ENCODE assay signal across 9 mouse cellular contexts in genomic region chr10:93163711-93164488, GRCm38 (mm10). TPM values are rescaled to one million over a fixed set of nuclear protein-coding genes. Genes with fewer than 3 reads are reported as not detected.
A peak's percentile ranks its signal among the peaks of the same experiment; 100 is the strongest.
DNase-seq lines count a peak whose midpoint lies in the region; ATAC-seq and TF ChIP-seq lines count a peak whose summit lies in the region.
"Had no signal": no experiment of that assay in that cellular context is flagged by ENCODE, and none has a peak within 500 bp of the region (broad histone marks: within the 10 kb centered on the region; RNA-seq: fewer than 3 reads in every experiment).

No protein-coding gene starts in this region.

- no peak for TF ChIP-seq EP300 in liver, postnatal 0 days (IDR thresholded peaks at IDR 0.05; ENCODE audit: low read depth)

- ATAC-seq in heart, embryonic 15.5 days (replicated peaks; ENCODE audit: insufficient number of reproducible peaks, insufficient read depth, low FRiP score, low read depth): no peak
- ATAC-seq in liver, postnatal 0 days: no peak
- ATAC-seq: intestine, embryonic 16.5 days had no signal

- TF ChIP-seq CTCF in cortical plate, adult 2 months (IDR thresholded peaks at IDR 0.05; ENCODE audit: extremely low read depth, insufficient read depth, low read length): no peak
- TF ChIP-seq CTCF in liver, postnatal 0 days (IDR thresholded peaks at IDR 0.05; ENCODE audit: low read depth): no peak

- no peak overlapping the region for H3K4me2 ChIP-seq in heart, embryonic 15.5 days
- H3K4me2 ChIP-seq in liver, postnatal 0 days (ENCODE audit: low read depth, low read length): peak overlapping the region; percentile 45

- peaks cover 37% of the 10 kb centered on the region for H3K4me1 ChIP-seq in heart, embryonic 15.5 days (replicated peaks)
- H3K4me1 ChIP-seq in cortical plate, adult 2 months (ENCODE audit: control insufficient read depth, insufficient read depth, low read length): peaks cover 12% of the 10 kb centered on the region; the same call in 1 of the 2 replicates
- peaks cover 44% of the 10 kb centered on the region for H3K4me1 ChIP-seq in liver, postnatal 0 days (ENCODE audit: insufficient read depth)

- H3K36me3 ChIP-seq in heart, embryonic 15.5 days: no peaks in the 10 kb centered on the region
- H3K36me3 ChIP-seq in liver, postnatal 0 days (replicated peaks; ENCODE audit: insufficient read depth, low read length): no peaks in the 10 kb centered on the region

- no peak overlapping the region for H3K9ac ChIP-seq in heart, embryonic 15.5 days
- H3K9ac ChIP-seq in liver, postnatal 0 days (replicated peaks): 0 out of 2 replicates have a peak overlapping the region, but pooled peaks have one; percentile 14
- H3K9ac ChIP-seq: lung, embryonic 14.5 days had no signal

- H3K9me3 ChIP-seq in heart, embryonic 15.5 days (replicated peaks): no peaks in the 10 kb centered on the region
- H3K9me3 ChIP-seq in liver, postnatal 0 days (ENCODE audit: low read length): no peaks in the 10 kb centered on the region

- WGBS in heart, embryonic 15.5 days: 68% methylated on average over 6 of the region's 6 CpGs
- 51% methylated on average over 6 of the region's 6 CpGs for WGBS in liver, postnatal 0 days (ENCODE audit: insufficient replicate concordance)

- no peak overlapping the region for H3K4me3 ChIP-seq in heart, embryonic 15.5 days
- H3K4me3 ChIP-seq in cortical plate, adult 2 months (ENCODE audit: insufficient read depth, low read length): peak overlapping the region; percentile 22; the same call in 1 of the 2 replicates
- H3K4me3 ChIP-seq in liver, postnatal 0 days (ENCODE audit: low read depth, low read length): no peak overlapping the region

- no peak for TF ChIP-seq POLR2A in cortical plate, adult 2 months (IDR thresholded peaks at IDR 0.05; ENCODE audit: extremely low read depth, insufficient read depth, low read length)

- no peaks in the 10 kb centered on the region for H3K27me3 ChIP-seq in heart, embryonic 15.5 days
- no peaks in the 10 kb centered on the region for H3K27me3 ChIP-seq in liver, postnatal 0 days (ENCODE audit: insufficient read depth, low read length)

- no peak for DNase-seq in heart, adult 9 months (ENCODE audit: low spot score in 2 of 2)
- DNase-seq in A20 (ENCODE audit: low read depth, low spot score): peak; percentile 68
- no peak for DNase-seq in liver, postnatal 0 days
- DNase-seq in left cerebral cortex, postnatal 36 days (ENCODE audit: low spot score in 2 of 2): no peak
- no peak for DNase-seq in adrenal gland, adult 18-20 months (ENCODE audit: low spot score in 2 of 2)
- DNase-seq: lung, embryonic 14.5 days had no signal

- H3K27ac ChIP-seq in heart, embryonic 15.5 days: 0 out of 2 replicates have a peak overlapping the region, but pooled peaks have one; percentile 17
- no peak overlapping the region; the same call in 1 of the 2 replicates for H3K27ac ChIP-seq in cortical plate, adult 2 months (ENCODE audit: insufficient read depth, low read length)
- H3K27ac ChIP-seq in liver, postnatal 0 days (ENCODE audit: low read depth): peak overlapping the region; percentile 64; the same call in 1 of the 2 replicates

- intact Hi-C loops in left cerebral cortex, postnatal 36 days (cut with DNase I): loop anchor here (5.0 to 10.0 kb wide), 4 partner anchors 78 to 268 kb away; partner anchors contain the start of gene Cfap54

RNA-seq across cellular contexts. Expression of gene Cdk17, which starts 3.2 kb away (rescaled TPM):
- 16.7 and 17.3 TPM in 2 replicates for polyA plus RNA-seq in heart, embryonic 15.5 days (2015; fragmentation: Nextera tagmentation; extraction: Ambion mirVana)
- polyA plus RNA-seq in cortical plate, adult 2 months (2012; rRNA removed): 134 and 142 TPM in 2 replicates
- polyA plus RNA-seq in liver, postnatal 0 days (2015; fragmentation: Nextera tagmentation; extraction: Ambion mirVana): 7.4 and 8.4 TPM in 2 replicates
- 100 to 1,000 TPM; 234 to 248 TPM for total RNA-seq in left cerebral cortex, postnatal 36 days (2021)
- 10 to 100 TPM; 24.6 to 29.4 TPM for total RNA-seq in adrenal gland, adult 18-20 months (2021)
